Mouse (Mus musculus): ENCODE measurements around the gene Kcnj12. TPM values are rescaled to one million over a fixed set of nuclear protein-coding genes. Genes with fewer than 3 reads are reported as not detected.

The Kcnj12 gene
- total RNA-seq, 2 experiments from 2014 or later: 2.3 to 2.9 TPM

DNA sequence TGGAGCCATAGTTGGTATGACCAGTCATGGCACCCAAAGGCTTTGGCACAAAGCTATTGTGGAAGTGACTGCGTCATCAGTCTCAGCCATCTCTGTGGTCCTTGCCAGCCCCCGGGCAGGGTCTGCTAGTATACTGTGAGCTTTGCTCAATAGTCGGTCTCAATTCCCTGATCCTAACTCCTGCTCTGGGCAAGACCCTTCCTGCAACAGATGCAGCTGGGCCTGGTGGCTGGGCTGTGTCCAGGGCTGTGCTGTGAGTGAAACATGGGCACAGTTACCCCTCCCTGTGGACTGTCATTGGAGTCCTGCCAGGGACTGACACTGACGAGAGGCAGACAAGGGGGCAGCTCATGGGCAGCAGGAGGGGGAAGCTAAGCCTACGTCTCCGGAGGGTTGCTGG, 2.6 kb downstream of the Kcnj12 start:
- no peak for DNase-seq

DNA sequence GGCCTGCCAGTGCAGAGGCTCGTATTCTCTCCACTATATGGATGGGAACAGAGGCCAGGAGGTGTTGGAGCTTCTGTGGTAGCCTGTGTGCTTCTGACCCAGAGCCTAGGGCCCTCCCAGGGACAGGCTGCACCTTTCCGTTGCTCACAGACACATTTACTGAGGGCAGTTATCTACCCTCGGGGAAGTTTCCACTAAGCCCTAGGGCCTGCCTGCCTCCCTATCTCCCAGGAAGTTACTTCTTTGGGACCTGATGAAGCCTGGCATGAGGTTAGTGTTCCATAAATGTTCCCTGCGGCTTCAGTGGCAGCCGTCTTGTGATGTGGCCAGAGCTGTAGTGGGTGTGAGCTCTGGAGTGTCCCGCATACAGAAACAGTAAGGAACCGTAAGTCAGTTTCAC, 3.2 kb downstream of the Kcnj12 start:
- no peak for DNase-seq

DNA sequence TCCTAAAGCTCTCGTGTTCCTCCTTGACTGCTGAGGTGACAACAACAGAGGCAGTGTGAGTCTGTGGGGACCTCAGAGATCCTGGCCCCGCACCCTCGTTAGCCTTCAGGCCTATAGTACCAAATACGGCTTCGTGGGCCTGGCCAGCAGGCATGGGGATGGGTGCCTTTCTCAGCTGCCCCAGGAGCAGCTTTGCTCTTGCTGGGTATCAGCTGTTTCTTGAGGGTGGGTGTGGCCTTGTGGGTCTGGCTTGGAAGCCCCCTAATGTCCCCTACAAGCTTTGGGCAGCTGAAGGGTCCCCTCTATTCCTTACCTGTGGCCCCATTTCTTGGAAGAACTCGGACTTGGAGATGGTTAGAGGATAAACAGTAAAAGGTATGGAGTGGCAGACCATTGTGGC, 4.0 kb downstream of the Kcnj12 start:
- DNase-seq: no peak

DNA sequence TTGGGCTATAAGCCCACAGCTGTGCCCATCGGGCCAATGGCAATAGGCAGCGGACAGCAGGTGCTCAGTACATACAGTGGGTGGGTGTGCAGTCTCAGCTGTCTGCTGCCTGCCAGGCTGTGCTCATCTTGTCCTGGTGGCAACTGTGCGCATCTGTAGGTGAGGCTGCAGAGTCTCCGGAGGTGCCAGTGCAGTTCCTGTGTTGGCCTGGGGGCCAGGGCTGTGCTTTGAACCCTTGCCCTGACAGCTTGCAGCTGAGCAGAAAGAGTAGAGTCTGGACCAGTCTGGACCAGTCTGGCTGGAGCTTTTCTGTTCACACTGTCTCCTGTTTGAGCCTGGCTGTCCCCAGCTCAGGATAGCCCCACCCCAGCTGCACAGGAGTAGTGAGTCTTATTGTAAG, 4.8 kb downstream of the Kcnj12 start:
- DNase-seq: no peak

DNA sequence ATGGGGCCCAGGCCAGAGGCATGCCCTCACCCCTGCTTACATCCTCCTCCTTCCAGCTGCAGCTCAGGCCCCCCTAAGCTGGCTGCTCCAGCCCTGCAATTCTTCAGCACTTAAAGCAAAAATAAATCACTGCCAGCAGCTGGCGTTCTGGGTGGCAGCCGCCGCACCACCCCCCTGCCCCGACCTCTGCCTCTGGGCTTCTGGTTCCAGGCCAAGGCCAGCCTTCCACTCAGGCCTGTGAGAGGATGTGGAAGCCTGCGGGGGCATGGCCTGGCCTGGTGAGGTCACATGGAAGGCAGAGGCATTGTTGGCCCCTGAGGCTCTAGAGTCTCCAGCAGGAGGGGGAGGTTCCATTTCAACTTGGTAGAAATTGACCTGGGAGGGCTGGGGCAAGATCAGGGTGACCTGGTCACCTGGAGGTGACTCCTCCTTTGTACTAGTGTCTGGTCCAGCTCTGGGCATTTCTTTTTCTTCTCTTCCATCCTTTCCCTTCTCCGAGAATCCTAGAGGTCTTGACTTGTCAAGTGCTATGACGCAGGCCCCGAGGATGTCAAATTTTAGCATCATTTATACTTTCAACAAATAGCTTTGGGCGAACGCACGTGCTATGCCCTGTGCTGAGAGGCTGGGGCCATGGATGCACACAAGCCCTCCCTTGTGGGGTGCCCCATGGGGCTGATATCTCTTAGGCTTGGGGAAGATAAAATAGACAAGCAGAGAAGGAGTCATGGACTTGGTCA, 6.0 kb downstream of the Kcnj12 start:
- DNase-seq: peak; percentile 51

DNA sequence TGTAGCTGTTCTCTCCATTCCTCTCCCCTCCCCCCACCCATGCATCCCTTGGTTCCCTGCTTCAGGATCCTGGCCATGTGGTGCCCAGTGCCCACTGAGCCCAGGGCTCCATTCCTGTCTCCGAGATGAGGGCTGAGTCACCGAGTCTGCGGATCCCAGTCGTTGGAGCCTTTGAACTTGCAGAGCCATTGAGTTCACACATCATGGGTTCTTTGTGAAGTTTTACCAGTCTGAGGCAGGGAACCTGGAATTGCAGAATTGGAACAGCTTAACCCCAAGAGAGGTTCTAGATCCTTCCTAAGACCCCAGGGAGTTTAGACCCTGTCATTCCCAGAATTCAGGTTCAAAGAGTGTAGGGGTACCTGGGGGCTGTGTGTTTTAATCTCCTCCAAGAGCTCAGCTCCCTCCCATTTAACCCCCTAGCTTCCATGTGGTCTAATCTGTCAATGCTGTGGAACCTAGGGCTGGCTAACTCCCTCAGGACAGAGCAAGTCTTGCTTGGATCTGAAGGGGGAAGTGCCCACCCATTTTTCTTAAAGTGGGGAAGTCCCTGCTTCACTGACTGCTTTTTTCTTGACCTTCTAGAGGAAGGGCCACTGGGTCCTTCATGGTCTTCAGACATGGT, 6.9 kb downstream of the Kcnj12 start:
- no peak for DNase-seq

DNA sequence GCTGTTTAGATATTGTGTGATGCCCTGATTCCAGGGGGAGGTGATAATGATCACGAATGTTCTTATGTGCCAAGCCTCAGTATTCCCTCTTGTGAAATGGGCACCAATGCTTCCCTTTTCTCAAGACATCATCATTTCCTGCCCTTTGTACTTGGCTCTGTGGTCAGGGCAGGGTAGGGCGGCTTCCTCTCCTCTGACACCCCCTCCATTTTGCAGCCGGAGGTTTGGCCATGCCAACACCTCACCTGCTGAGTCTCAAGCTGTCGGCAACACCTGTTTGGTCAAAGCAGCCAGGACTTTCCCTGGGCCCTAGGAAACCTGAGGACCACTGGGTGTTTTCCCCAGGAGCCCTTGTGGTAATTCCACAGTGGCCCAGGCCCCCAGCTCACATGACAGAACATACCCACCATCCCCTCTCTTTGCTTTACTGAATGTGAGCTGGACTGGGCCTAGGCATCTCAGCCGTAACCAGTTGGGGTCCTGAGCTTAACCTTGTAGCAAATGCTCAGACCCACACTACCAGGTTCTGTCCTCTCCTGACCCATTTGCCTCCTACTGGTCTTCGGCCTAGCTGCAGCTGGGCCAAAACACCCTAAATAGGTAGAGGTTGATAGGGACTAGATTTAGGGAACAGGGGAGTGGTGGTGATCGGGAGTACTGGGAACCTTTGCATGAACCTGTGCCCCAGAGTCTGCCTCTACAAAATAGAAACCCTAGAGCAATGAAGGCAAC, 7.7 kb downstream of the Kcnj12 start:
- DNase-seq: no peak

DNA sequence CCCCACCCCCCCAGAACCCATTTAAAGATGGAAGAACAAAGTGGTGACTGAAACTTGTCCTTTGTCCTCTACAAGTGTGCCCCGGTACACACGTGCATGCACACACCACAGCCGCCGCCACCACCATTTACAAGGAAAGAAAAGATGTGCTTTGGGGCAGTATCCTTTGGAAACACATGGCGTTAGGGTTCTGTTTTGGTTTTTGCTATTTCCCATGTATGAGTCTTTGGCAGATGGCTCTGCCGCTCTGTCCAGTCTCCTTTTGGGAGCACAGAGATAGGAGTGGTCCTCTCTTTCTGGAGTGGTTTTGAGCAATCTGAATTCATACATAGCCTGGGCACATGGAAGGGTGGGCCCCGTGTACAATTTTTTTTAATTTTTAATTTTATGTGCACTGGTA, 8.8 kb downstream of the Kcnj12 start:
- no peak for DNase-seq

DNA sequence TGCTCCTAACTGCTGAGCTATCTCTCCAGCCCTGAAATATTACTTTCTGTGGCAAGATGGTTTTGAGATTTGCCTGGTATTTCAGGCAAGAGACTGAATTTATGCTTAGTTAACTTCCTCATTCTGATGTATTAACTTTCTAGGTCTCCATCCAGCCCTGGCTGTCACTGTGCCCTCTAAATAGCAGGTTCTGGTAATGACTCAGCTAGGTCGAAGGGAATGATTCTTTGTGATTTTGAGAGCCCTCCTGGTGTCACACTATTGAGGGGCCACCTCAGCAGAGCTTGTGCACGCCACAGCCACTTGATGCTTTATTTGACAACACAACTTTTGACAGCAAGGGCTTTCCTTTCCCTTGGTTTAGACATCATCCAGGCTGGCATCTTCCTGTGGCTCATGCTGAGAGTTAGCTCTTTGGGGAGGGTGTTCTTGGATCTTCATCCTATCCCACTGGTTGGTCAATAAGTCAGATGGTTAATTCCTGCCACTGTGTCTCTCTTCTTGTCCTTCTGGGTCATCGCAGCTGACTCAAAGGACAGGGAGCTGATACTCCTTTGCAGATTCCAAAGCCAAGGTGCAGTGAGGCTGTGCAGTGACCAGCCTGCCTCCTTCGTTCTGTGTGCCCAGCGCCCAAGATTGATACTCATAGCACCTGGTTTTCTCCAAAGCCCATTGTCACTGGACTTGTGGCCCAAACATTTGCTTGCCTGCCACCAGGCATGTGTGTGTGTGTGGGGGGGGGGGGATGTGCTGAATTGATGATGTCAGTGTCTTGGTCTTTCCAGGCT, 9.5 kb downstream of the Kcnj12 start:
- no peak for DNase-seq

DNA sequence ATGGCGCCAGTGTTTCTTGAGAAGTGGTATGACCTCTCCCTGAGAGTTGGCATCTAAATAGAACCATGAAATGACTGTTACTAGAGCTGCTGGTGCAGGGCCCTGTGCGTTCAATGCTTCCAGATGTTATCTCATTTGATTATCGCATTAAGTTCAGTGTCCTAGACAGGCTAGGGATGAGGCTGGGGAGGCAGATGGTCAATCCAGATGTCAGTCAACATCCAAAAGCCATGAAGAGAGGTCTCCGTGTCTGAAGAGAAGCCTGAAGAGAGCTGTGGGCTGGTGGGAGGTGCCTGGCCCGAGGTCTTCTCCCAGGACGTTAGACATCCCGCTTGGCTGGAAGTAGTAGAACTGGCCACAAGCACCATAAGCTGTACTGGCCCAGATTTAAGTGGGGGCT, 10.1 kb downstream of the Kcnj12 start:
- no peak for DNase-seq

DNA sequence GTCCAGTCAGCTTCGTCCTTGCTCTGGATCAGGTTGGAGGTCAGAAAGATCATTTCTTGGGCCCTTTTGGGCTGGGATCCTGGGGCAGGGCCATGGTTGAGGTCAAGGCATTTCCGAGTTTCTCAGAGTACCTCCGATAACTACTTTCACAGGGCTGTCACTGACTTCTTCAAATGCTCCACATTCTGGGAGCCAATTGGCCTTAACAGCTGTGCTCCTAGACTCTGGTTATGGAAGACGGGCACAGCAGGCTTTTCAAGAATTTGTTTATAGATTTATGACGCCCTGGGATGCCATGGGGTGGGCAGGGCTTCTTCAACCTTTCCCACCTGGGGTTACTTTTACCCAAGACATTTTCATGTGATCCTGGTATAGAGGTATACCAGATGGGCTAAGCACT, 10.8 kb downstream of the Kcnj12 start:
- DNase-seq: no peak

DNA sequence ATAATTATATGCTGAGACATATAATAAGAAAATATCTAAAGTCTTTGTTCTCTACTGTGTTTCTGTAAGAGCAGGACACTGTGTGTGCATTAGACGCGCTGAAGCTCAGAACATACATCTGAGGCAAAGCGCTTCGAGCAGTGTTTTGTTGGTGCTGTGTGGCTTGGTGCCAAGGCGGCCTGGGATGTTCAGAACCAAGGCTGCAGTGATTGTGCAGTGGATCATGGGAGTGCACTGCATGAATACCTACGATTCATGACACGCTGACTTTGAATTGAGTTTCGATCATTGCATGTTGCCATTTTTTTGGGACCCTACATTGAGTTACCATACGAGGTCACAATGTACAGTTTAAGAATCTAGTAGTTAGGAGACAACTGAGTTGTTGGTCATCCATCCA, 14.3 kb downstream of the Kcnj12 start:
- DNase-seq: no peak

DNA sequence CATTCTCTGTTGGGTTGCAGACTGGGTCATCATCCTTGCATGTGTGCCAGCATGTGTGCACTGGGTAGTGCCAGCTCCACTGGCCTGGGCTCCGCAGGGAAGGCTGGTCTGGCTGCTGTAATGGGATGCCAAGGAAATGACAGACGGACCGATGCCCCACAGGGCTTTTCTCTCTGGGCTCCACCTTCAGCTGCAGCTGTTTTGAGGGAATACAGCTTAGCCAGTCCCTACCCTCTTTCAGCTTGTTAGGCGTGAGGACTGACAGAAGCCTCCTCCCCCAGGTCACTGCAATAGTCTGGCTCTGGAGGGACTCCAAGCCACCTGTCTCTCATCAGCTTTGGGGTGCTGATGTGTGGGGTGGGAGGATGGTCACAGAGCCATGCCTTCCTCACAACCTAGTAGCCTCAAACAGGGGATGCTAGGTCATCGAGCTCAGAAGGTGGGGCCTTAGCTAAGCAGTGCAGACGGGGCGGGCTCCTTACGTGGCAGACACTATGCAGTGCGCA, 16.0 kb downstream of the Kcnj12 start:
- no peak for DNase-seq

DNA sequence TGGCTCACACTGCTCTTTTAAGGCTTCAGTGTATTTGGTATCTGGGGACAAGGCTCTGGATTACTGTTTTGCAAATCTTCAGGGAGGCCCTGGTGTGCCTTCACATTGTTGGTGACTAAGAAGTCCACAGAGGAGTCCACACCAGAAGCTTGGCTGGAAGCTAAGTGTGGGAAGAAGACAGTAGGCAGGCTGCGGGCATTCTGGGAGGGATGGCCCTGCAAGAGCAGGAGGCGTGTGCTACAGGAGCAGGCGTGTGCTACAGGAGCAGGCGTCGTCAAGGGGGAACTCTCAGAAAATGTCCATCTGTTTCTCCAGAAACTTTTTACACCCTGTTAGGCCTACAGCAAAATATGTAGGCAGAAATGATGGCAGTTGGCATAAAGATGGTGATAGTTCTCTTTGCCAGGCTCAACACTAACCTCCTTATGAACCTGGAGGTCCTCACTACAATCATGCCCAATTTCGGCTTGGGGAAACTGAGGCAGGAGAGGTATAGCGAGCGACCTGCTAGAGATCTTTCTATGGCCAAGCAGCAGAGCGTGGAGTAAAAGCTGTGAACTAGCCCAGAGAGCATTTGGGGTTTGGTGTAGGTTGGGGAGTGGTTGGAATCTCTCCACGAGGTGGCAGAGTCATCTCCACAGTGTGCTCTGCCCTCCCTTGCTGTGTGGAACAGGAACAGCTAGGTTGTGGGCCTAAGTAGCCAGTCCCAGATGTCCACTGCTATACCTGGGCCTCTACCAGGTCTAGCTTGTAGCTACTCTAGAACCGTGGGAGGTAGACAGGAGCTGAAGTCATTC, 18.7 kb downstream of the Kcnj12 start:
- DNase-seq: no peak

DNA sequence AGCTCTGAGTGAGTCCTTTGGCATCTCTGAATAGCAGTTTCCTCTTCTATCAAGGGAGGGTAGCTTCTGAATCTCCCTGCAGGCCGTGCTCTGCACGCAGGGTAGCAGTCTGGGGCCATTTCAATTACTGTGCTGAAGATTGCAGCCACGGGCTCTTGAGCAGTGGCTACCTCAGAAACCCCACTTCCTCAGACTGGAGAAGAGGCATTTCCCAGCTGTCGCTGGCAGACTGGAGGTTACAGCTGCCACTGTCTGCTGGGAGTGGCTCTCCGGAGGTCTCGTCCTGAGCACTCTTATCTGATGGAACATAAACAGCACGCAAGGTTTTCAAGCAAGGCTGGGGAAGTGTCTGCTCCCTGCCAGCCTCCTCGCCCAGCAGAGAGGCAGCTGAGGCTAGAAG, 20.2 kb downstream of the Kcnj12 start:
- DNase-seq: no peak

DNA sequence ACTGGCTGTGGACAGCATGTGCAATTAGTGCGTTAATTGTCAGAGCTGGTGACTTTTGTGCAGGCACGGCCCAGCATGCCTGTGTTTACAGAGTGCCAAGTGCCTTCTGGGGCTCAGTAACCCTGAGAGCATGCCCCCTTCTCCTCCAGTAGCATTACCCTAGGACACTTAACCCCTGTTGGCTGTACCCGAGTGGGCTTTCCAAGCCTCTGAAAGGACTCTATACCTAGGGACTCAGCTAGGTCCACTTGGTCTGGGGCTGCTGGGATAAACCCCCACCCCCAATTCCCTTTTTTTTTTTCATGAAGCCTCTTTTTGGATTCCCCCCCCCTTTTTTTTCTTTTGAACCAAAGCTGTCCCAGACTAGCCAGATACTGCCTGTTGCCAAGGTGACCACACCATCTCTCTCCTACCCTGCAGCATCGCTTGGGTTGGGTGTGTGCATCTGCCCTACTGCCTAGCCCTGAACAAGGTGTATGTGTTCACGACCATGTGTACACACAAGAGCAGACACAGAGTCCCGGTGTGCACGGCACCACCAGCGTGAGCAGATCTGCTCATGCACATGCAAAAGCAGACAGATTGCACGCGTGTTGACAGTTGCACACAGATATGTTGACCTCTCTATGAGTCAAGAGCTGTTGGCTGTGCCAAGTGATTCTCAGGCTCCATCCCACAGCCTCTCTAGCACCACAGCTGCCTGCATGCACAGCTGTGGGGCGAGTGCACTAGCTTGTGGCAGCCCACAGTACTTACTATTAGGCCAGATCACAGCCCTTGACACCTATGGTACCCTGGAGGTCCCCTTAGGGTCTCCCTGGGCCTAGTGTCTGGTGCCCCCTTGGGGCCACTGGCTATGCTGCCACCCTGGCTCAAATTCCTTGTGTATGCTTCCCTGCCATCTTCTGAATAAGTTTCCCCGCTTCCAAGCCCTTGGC, 21.0 kb downstream of the Kcnj12 start:
- no peak for DNase-seq

DNA sequence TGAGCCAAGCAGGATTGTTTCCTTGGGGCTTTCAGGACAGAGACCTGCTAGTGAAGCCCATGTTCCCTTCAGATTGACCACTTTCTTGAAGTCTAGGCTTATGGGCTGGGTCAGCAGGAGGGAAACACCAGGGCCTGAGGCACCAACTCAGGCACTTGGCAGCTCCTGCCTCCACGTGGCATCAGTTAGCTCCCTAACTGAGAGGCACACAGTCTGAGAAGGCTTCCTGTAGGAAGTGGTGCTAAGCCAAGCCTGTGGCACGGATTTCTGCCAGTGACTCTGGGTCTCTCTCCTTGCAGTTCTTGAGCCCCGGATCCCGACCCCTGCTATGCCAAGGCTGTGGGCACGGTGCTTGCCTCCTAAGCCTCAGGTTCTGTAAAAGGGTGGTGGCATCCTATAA, 22.4 kb downstream of the Kcnj12 start:
- no peak for DNase-seq

DNA sequence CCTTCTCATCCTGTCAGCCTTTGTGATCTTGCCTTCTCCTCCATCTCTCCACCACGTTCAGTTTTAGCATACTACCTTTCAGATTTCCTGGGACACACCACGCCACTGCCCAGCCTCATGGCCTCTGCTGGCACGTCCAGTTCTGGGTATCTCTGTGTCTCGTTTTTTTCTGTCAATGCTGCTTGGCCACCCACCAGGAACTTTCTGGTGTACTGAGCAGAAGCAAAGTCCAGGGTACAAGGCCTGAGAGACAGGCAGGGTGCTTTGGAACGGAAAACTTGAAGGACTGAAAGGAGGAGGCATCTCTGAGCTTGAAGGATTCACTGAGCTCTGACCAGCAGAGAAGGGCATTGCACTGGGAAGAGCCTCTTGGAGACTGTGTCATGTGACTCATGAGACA, 25.1 kb downstream of the Kcnj12 start:
- DNase-seq: no peak

DNA sequence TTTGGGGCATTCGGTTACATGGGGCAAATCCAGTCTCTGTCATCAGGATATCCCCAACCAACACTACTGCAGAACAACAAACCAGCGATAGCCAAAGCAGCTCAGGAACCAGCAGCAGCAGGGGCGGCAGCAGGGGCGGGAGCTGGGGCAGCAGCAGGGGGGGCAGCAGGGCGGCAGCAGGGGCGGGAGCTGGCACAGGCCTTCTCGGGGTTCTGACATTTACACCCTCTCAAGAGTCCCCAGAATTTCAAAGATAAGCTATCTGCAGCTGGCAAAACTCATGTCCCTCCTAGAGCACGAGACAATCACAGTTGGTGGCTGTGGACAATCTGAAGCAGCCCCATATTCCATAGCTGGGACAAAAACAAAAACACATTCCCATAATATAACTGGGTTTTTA, 28.8 kb downstream of the Kcnj12 start:
- DNase-seq: no peak

DNA sequence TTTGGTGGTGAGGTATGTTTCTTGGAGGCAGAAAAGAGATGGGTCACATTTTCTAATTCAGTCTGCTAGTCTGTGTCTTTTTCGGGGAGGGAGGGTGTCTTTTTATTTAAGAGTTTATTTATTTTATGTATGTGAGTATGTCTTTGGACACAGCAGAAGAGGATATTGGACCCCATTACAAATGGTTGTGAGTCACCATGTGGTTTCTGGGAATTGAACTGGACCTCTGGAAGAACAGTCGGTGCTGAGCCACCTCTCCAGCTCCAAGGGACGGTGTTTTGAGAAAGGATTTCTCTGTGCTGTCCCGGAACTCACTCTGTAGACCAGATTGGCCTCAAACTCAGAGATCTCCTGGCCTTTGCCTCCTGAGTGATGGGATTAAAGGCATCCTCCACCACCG, 34.5 kb downstream of the Kcnj12 start:
- DNase-seq: no peak

All from adrenal gland, postnatal 10 days (tissue).